ENCODE assay signal across 8 mouse cellular contexts in genomic region chr19:45076586-45077510, GRCm38 (mm10). TPM values are rescaled to one million over a fixed set of nuclear protein-coding genes. Genes with fewer than 3 reads are reported as not detected.
DNase-seq lines count a peak whose midpoint lies in the region; ATAC-seq and TF ChIP-seq lines count a peak whose summit lies in the region.

No protein-coding gene starts in this region.

- H3K36me3 ChIP-seq in ES-E14 (ENCODE audit: control insufficient read depth, insufficient read depth, low read length, poor library complexity, severe bottlenecking) = no peaks in the 10 kb centered on the region

- no peak for DNase-seq in ES-E14 (ENCODE audit: low read depth, low spot score)
- peak; percentile 75 to 84 for DNase-seq in adrenal gland, postnatal 36 days
- DNase-seq in heart, postnatal 36 days = peak; percentile 74 to 78
- peak; percentile 42 for DNase-seq in left cerebral cortex, postnatal 4 days
- DNase-seq in spleen, postnatal 36 days (ENCODE audit: low spot score in 2 of 2) = peak; percentile 35 to 42
- DNase-seq in layer of hippocampus, postnatal 14 days (ENCODE audit: low spot score in 2 of 2) = no peak

- peak overlapping the region; percentile 53 to 64 for H3K4me3 ChIP-seq in ES-E14 (ENCODE audit: insufficient read depth in 1 of 2, low read depth in 1 of 2, low read length in 2 of 2, poor library complexity in 1 of 2, severe bottlenecking in 1 of 2)
- peak overlapping the region; percentile 16 for H3K4me3 ChIP-seq in embryonic fibroblast, embryonic 13.5 days (ENCODE audit: insufficient read depth, low read length)

- H3K27ac ChIP-seq in ES-E14 (ENCODE audit: insufficient read depth, low read depth, low read length, poor library complexity, severe bottlenecking) = no peak overlapping the region
- no peak overlapping the region for H3K27ac ChIP-seq in embryonic fibroblast, embryonic 13.5 days (ENCODE audit: insufficient read depth, low read length)

- TF ChIP-seq POLR2A in embryonic fibroblast, embryonic 13.5 days (IDR thresholded peaks at IDR 0.05; ENCODE audit: low read depth, low read length) = peak; percentile 30; the same call in 1 of the 2 replicates

- intact Hi-C loops in heart, postnatal 36 days (cut with DNase I) = loop anchor here (5.0 kb wide), 1 partner anchor 60 kb away; no protein-coding TSS in a partner anchor
- intact Hi-C loops in left cerebral cortex, postnatal 4 days (cut with DNase I) = loop anchor here (5.0 kb wide), 1 partner anchor 80 kb away; no protein-coding TSS in a partner anchor

- peak; percentile 52 for ATAC-seq in megakaryocyte-erythroid progenitor cell, adult 5-6 weeks (replicated peaks; ENCODE audit: low FRiP score, low TSS enrichment, poor library complexity, severe bottlenecking)

- H3K4me1 ChIP-seq in ES-E14 (ENCODE audit: control insufficient read depth in 2 of 2, insufficient read depth in 2 of 2, low read length in 2 of 2, poor library complexity in 1 of 2) = peaks cover 5 to 6% of the 10 kb centered on the region in 2 experiments; a peak in 3 of 4 replicates
- peaks cover 3% of the 10 kb centered on the region for H3K4me1 ChIP-seq in embryonic fibroblast, embryonic 13.5 days (ENCODE audit: control insufficient read depth, insufficient read depth, low read length)

- in situ Hi-C loops in ES-E14 (cut with MboI; ENCODE audit: low sequenced_read_pairs in 2 of 2, unreplicated experiment in 2 of 2) = no loop called here

- peak; percentile 64 for TF ChIP-seq CTCF in embryonic fibroblast, embryonic 13.5 days (IDR thresholded peaks at IDR 0.05; ENCODE audit: borderline replicate concordance, insufficient read depth, low read length)

- peak overlapping the region; percentile 46 for H3K9ac ChIP-seq in ES-E14 (ENCODE audit: insufficient read depth, low read depth, low read length, poor library complexity, severe bottlenecking)

- H3K9me3 ChIP-seq in ES-E14 (ENCODE audit: control insufficient read depth, insufficient read depth, low read depth, low read length) = no peaks in the 10 kb centered on the region

TF ChIP-seq in ES-E14, 5 proteins besides CTCF, POLR2A, EP300 and RAD21:
- no peak for TF ChIP-seq CHD2 (IDR thresholded peaks at IDR 0.05; ENCODE audit: low read depth, low read length)
- no peak for TF ChIP-seq MAFK (IDR thresholded peaks at IDR 0.05; ENCODE audit: insufficient read depth, low read depth, low read length)
- no peak for TF ChIP-seq ZNF384 (IDR thresholded peaks at IDR 0.05; ENCODE audit: low read depth, low read length)
- TF ChIP-seq ZC3H11A (IDR thresholded peaks at IDR 0.05; ENCODE audit: borderline replicate concordance, low read depth, low read length) = no peak
TF ChIP-seq in ES-E14: peak in this region for 0.

RNA-seq across cellular contexts. Expression of gene Kazald1, which starts 1.8 kb away (rescaled TPM):
- 0.63 and 1.2 TPM in 2 replicates for total RNA-seq in ES-E14 (2012; rRNA removed)
- total RNA-seq in adrenal gland, postnatal 36 days (2021) = 1 to 10 TPM; 3.9 to 6.6 TPM
- 7.3 and 7.8 TPM in 2 replicates for polyA plus RNA-seq in embryonic fibroblast, embryonic 13.5 days (2011; ENCODE audit: insufficient read length, low read depth, missing spikeins)
- 1 to 10 TPM; 4.6 to 4.8 TPM for total RNA-seq in heart, postnatal 36 days (2021)
- 1 to 10 TPM in 1 of 2 experiments, under 1 TPM in 1; 0.70 to 1.8 TPM for total RNA-seq in left cerebral cortex, postnatal 4 days (2021)
- 1.2 TPM in 1 of 2 replicates, not detected in the other for total RNA-seq in megakaryocyte-erythroid progenitor cell, adult 5-6 weeks (2014; fragmentation: Nextera tagmentation)
- 0.80 and 1.7 TPM in 2 replicates for total RNA-seq in megakaryocyte-erythroid progenitor cell, adult 5-6 weeks (2017)
- total RNA-seq in layer of hippocampus, postnatal 14 days (2021) = 1 to 10 TPM in 1 of 2 experiments, under 1 TPM in 1; 0.94 to 1.6 TPM

RNA-seq across cellular contexts. Expression of gene Sfxn3, which starts 29.5 kb away (rescaled TPM):
- 4.0 and 7.1 TPM in 2 replicates for total RNA-seq in ES-E14 (2012; rRNA removed)
- 10 to 100 TPM; 63.9 to 66.5 TPM for total RNA-seq in adrenal gland, postnatal 36 days (2021)
- polyA plus RNA-seq in embryonic fibroblast, embryonic 13.5 days (2011; ENCODE audit: insufficient read length, low read depth, missing spikeins) = 94.9 and 96.8 TPM in 2 replicates
- total RNA-seq in heart, postnatal 36 days (2021) = 10 to 100 TPM; 11.6 to 14.2 TPM
- 100 to 1,000 TPM; 108 to 128 TPM for total RNA-seq in left cerebral cortex, postnatal 4 days (2021)
- 10.6 and 23.4 TPM in 2 replicates for total RNA-seq in megakaryocyte-erythroid progenitor cell, adult 5-6 weeks (2014; fragmentation: Nextera tagmentation)
- total RNA-seq in megakaryocyte-erythroid progenitor cell, adult 5-6 weeks (2017) = 5.8 and 6.4 TPM in 2 replicates
- total RNA-seq in layer of hippocampus, postnatal 14 days (2021) = 100 to 1,000 TPM; 113 to 117 TPM

RNA-seq across cellular contexts. Expression of gene Pdzd7, which starts 31.3 kb away (rescaled TPM):
- 0.45 and 1.5 TPM in 2 replicates for total RNA-seq in ES-E14 (2012; rRNA removed)
- total RNA-seq in adrenal gland, postnatal 36 days (2021) = under 1 TPM; 0.13 to 0.23 TPM
- polyA plus RNA-seq in embryonic fibroblast, embryonic 13.5 days (2011; ENCODE audit: insufficient read length, low read depth, missing spikeins) = 0.42 and 0.74 TPM in 2 replicates
- under 1 TPM; 0.11 to 0.19 TPM for total RNA-seq in heart, postnatal 36 days (2021)
- 1 to 10 TPM; 8.0 to 8.2 TPM for total RNA-seq in left cerebral cortex, postnatal 4 days (2021)
- not detected in 2 replicates for total RNA-seq in megakaryocyte-erythroid progenitor cell, adult 5-6 weeks (2014; fragmentation: Nextera tagmentation)
- not detected in 2 replicates for total RNA-seq in megakaryocyte-erythroid progenitor cell, adult 5-6 weeks (2017)
- 1 to 10 TPM; 2.1 to 2.3 TPM for total RNA-seq in layer of hippocampus, postnatal 14 days (2021)

Comparison
In these comparisons a context has a peak if more than half of its experiments do, and no peak if none do; other contexts are left out.
1. DNase-seq: peak in adrenal gland, postnatal 36 days (2 of 2), heart, postnatal 36 days (2 of 2), left cerebral cortex, postnatal 4 days (single experiment) and spleen, postnatal 36 days (2 of 2); none in ES-E14 (single experiment) and layer of hippocampus, postnatal 14 days (0 of 2).